Mouse (Mus musculus) colon, adult 2 months (tissue): Measurements from ENCODE around the gene Aldh6a1. TPM values are rescaled to one million over a fixed set of nuclear protein-coding genes. Genes with fewer than 3 reads are reported as not detected.

Experiments used
- polyA plus RNA-seq: library from polyadenylated mRNA; depleted of rRNA; stranded (reverse); fragments of >200 nt; gene quantifications from 2 replicates; pipeline ENCODE4 v1.2.3, GENCODE M21; 2012; rRNA removed

The Aldh6a1 gene
- polyA plus RNA-seq: 5.4 and 5.7 TPM in 2 replicates

GRCm38 (mm10) chr12:84450718-84451646 lies at the start of gene Aldh6a1, which contains the start of gene Lin52:
Gene Aldh6a1, minus strand, starts transcription at chr12:84451004.
Gene Lin52, plus strand, starts transcription at chr12:84451422.

GRCm38 (mm10) chr12:84416834-84417604 lies 33.8 kb downstream of the Aldh6a1 start, which contains the start of gene Rnf113a2:
Gene Rnf113a2, plus strand, starts transcription at chr12:84417196.

GRCm38 (mm10) chr12:84408819-84409507 lies 41.8 kb downstream of the Aldh6a1 start, which contains the start of the genes Entpd5 and Bbof1:
Gene Entpd5, minus strand, starts transcription at chr12:84409029.
Gene Bbof1, plus strand, starts transcription at chr12:84409071.

Other genes with a start within 250 kb of the Aldh6a1 start
- gene Elmsan1, start 232.1 kb downstream of the Aldh6a1 start, polyA plus RNA-seq: 16.2 and 18.4 TPM in 2 replicates
- gene Ptgr2, start 165.8 kb downstream of the Aldh6a1 start, polyA plus RNA-seq: 6.3 and 7.1 TPM in 2 replicates
- gene Zfp410, start 134.2 kb downstream of the Aldh6a1 start, polyA plus RNA-seq: 12.9 and 14.4 TPM in 2 replicates
- gene Coq6, start 89.3 kb downstream of the Aldh6a1 start, polyA plus RNA-seq: 36.0 and 42.9 TPM in 2 replicates
- 0.92 and 1.4 TPM in 2 replicates for gene Fam161b, start 89.2 kb downstream of the Aldh6a1 start, polyA plus RNA-seq
- gene Entpd5, start 42.0 kb downstream of the Aldh6a1 start, polyA plus RNA-seq: 26.7 and 27.6 TPM in 2 replicates
- gene Bbof1, start 41.9 kb downstream of the Aldh6a1 start, polyA plus RNA-seq: 0.08 TPM in 1 of 2 replicates, not detected in the other
- gene Rnf113a2, start 33.8 kb downstream of the Aldh6a1 start, polyA plus RNA-seq: 3.1 and 3.3 TPM in 2 replicates
- 4.9 TPM in 2 replicates for gene Lin52, start 418 bp upstream of the Aldh6a1 start, polyA plus RNA-seq
- gene Vsx2, start 118.8 kb upstream of the Aldh6a1 start, polyA plus RNA-seq: not detected in 2 replicates
- gene Abcd4, start 166.4 kb upstream of the Aldh6a1 start, polyA plus RNA-seq: 20.9 and 21.1 TPM in 2 replicates
- not detected in 2 replicates for gene Vrtn, start 190.0 kb upstream of the Aldh6a1 start, polyA plus RNA-seq
- 0.35 and 0.58 TPM in 2 replicates for gene Syndig1l, start 247.8 kb upstream of the Aldh6a1 start, polyA plus RNA-seq